Mouse (Mus musculus) CH12F3 (cell line): Measurements from ENCODE around the gene Apopt1.

Source experiments
- in situ Hi-C: fragments of 300-500 bp; cut with MboI; formaldehyde crosslinking; loops from 2 replicates; pipeline ENCODE4 v1.14.3; 2020; ENCODE audit warnings: low sequenced_read_pairs

Apopt1 gene

GRCm38 (mm10) chr12:111741338-111741737 is 28.3 kb downstream of the Apopt1 start:
- in situ Hi-C loops = no loop called here

DNA sequence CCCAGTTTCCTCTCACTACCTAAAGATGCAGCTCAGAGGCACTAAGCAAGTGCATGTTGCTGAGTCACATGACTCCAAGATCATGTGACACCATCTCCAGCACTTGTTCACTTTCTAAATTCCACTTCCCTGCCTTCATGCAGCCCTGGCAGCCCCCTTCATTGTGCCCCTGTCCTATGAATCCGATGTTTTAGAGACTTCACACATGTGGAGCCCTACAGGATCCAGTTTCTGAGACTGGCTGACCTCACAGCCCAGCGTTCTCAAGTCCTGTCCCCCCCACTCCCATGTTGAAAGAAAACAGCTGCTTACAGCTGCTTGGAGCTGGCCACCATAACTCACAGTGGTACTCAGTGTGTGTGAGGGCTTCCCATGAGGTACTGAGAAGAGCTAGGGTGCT is 30.4 kb downstream of the Apopt1 start:
- in situ Hi-C loops = no loop called here

- in situ Hi-C loops = no loop called here
These were observed 30.9 kb downstream of the Apopt1 start for GRCm38 (mm10) chr12:111743981-111744423.

DNA sequence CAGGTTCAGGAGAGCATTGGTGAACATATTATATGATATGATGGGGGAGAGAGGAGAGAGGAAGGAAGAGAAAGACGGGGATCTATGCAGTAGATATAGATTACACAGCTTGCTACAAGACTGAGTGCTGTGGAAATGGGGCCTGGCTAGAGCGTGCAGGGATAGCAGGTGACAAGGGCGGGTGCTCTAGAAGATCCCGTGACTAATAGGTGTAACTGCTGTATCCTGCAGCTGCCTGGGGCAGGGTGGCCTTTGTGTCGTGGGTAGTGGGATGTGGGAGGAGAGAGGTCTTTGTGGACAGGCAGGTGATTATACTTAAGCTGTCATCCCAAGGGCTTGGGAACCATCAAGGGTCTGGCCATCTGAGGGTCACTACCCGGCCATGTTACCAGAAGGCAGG is 32.2 kb downstream of the Apopt1 start:
- in situ Hi-C loops = no loop called here

DNA sequence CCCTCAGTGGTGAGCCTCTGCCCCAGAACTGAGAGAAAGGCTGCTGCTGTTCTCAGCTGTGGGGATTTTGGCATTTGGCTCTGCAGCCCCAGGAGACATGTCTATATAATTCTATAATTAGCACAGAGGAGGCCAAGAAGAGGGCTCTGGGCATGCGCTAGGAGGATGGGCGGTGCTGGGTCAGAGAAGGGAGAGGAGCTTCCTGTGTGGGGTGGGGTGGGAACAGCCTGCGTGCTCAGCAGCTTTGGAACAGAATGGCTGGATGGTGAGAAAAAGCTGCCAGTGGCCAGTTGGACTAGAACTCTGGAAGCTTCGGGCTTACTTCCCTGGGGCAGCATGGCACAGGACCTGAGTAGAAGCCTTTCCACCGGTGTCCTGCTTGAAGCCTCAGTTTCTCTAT is 33.0 kb downstream of the Apopt1 start:
- in situ Hi-C loops = no loop called here

DNA sequence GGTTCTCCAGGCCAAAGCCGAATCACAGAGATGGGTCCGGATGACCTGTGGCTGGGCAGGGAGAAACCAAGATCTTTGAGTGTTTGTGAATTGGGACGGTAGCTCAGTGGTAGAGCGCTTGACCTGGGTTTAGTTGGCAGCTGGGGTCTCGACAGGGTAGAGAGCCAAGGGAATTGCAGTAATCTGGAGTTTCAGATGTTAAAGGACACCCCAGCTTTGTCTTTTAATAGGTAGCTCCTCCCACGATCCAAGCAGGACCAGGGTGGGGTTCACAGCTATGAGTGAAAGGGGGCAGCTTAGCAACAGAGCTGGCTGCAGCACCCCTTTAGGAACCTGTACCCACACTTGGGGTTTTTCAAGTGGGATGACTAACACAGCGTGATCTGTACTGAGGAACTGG is 34.4 kb downstream of the Apopt1 start:
- in situ Hi-C loops = no loop called here

- in situ Hi-C loops = no loop called here
These were observed 37.7 kb downstream of the Apopt1 start for GRCm38 (mm10) chr12:111750739-111751138.

DNA sequence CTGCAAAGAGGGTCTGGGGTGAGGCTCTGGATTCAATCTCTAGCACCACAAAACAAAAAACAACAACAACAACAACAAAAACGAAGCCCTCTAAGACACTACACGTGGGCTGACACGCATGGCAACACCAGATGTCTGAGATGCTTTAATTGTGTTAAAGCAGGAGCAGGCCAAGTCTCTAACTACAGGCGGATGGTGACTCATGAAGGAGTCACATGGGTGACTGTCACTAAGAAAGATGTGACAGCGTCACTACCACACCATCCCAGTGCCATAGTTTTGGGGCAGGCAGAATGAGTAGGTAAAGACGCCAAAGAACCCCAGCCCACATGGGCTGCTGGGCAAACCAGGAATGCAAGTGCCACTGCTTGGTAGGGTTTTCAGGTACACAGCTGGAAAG is 39.4 kb downstream of the Apopt1 start:
- in situ Hi-C loops = no loop called here

GRCm38 (mm10) chr12:111753347-111753746 is 40.3 kb downstream of the Apopt1 start:
- in situ Hi-C loops = no loop called here

GRCm38 (mm10) chr12:111754710-111755109 is 41.6 kb downstream of the Apopt1 start:
- in situ Hi-C loops = no loop called here

DNA sequence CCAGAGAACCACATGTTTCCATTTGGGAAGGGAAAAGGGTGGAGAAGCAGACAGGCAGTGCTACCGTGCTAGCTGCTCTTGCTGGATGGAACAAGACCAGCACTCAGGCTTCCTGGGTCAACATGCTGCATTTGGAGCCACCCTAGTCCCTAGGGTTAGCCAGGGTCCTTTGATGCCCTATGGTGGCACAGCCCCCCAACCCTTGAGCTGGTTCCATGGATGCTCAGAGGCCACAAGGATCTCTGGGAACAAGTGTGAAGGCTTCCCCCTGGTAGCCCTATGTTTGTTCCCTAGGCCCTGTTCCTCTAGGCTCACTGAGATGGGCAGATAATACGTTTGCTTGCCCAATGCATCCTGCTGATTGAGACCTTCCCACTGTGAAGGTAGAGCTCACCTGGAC is 42.2 kb downstream of the Apopt1 start:
- in situ Hi-C loops = no loop called here

DNA sequence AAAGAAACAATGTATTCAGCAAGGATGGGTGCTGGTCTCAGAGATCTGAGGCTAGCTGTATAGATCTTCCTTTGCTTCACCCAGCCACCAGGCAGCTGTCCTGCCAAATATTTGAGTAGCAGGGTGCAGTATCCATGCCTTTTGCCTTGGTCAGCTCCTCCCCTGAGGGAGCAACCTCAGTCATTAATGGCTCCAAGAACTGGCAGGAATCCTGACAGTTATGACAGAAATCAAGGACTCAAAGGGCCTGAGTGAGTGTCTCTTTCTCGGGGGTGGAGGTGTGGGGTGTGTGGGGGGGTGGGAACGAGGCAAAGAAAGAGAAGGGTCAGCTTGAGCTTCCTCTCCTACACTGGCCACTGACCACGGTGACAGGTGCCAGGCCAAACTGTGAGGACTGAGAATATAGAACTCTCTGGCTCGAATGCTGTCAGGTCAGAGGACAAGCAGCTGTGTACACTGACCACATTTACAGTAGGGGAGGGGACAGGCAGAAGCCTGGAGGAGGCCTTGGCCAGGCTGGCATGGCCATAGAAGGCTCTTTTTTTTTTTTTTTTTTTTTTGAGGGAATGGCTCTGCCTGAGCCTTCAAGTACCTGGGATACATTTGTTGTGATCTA is 43.1 kb downstream of the Apopt1 start:
- in situ Hi-C loops = no loop called here

DNA sequence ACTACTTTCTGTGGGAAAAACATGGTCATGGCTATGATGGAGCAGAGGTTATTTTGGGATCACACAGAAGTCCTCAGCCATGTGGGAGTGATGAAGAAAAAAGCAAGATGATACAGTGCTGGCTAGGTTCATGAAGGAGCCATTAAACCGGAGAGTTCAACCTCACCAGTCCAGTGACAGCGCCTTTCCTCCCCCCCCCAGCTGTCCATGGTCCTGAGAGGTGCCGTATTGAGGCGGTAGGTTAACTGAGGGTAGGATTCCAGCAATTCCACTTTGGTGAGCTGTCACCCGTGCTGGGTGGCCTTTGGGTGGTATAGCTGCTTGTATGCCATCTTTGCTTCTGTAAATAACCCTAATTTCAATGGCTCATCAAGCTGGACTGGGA is 43.6 kb downstream of the Apopt1 start:
- in situ Hi-C loops = no loop called here

DNA sequence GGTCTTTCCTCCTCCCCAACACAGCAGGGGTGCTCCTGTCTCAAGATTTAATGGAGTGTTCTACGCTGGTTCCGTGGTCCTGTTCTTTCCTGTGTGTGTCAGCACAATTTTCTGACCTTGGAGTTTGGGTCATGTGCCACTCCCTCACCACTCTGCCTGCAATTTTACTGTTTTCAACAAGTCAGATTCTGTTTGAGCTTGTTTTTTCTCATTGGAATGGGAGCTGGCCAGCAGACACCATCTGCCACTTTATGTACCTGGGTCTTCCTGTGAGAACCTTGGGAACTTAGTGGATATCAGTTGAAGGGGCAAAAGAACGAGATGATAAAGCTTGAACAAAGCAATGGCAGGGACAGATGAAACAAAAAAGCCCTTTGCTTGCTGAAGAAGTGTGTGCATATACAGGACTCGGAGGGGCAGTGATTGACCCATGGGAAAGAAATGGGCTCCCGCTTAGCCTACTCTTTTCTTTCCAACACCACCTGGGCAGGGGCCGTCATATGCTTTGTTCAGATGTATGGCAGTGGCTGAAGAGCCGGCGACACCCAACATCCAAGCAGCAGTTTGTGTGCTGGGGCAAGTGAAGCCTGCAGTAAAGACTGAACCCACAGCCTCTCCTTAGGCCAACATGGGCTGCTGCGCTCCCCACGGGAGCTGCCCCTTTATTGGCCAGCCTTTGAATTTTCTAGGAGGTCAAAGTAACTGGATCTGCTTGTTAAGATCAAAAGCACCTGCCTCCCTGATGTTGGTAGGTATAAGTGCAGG is 44.7 kb downstream of the Apopt1 start:
- in situ Hi-C loops = no loop called here

DNA sequence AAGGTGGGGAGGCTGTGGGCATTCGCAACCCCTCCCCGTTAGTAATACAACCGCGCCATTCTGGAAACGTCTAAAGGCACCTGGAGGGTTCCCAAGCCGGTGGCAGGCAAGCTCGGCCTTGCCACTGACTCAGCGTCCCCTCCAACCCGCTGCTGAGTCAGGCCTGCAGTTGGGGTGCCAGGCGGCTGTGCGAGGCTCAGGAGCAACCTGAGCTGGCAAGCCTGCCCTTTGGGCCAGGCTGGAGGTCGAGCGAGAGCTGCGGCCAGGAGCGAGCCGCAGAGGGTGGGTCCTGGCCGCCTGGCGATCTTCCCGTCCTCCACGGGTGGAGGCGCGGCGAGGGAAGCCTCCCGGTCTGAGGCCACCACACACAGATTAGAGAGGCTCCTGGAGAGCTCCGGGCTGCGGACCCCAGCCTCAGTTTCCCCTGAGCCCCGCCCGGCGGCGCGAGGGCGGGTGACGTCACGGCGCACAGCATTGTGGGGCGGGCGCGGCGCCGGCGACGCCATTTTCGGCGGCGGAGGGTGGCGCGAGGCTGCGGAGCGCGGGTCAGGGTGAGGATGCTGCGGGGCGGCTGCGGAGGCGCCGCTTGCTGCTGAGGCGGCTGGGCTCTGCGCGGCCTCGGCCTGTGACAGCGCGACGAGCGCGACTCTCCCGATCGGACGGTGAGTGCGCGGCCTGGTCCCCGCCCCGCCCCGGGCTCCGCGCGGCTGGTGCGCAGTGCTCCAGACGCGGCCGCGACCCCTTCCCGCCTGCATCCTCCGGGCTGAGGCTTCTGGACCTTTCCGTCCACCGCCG is 45.5 kb downstream of the Apopt1 start, which contains the start of gene Klc1:
Gene Klc1, plus strand, starts transcription at position 469 of the 795 bp plus-strand sequence.
- in situ Hi-C loops = no loop called here

- in situ Hi-C loops = no loop called here
These were observed 46.4 kb downstream of the Apopt1 start for GRCm38 (mm10) chr12:111759176-111760061.

- in situ Hi-C loops = no loop called here
These were observed 47.3 kb downstream of the Apopt1 start for GRCm38 (mm10) chr12:111760306-111760908.

GRCm38 (mm10) chr12:111762620-111763280 is 49.7 kb downstream of the Apopt1 start:
- in situ Hi-C loops = no loop called here

- in situ Hi-C loops = no loop called here
These were observed 53.5 kb downstream of the Apopt1 start for GRCm38 (mm10) chr12:111766313-111767236.
